Mouse (Mus musculus) monocyte, adult 2 months (primary cell): ENCODE measurements around the gene Dock6.
A peak's percentile ranks its signal among the peaks of the same experiment; 100 is the strongest.
"Not testable (repeated sequence)": the region's sequence is repeated elsewhere in the genome, so short reads cannot be mapped to it uniquely, and the experiment has no call there.

Experiments
- DNase-seq, 2 experiments: peaks; one replicate each; pipeline ENCODE4 v3.0.0; 2022; ENCODE audit warnings: low spot score in 2 of 2, low read depth in 1 of 2

Gene Dock6

DNA sequence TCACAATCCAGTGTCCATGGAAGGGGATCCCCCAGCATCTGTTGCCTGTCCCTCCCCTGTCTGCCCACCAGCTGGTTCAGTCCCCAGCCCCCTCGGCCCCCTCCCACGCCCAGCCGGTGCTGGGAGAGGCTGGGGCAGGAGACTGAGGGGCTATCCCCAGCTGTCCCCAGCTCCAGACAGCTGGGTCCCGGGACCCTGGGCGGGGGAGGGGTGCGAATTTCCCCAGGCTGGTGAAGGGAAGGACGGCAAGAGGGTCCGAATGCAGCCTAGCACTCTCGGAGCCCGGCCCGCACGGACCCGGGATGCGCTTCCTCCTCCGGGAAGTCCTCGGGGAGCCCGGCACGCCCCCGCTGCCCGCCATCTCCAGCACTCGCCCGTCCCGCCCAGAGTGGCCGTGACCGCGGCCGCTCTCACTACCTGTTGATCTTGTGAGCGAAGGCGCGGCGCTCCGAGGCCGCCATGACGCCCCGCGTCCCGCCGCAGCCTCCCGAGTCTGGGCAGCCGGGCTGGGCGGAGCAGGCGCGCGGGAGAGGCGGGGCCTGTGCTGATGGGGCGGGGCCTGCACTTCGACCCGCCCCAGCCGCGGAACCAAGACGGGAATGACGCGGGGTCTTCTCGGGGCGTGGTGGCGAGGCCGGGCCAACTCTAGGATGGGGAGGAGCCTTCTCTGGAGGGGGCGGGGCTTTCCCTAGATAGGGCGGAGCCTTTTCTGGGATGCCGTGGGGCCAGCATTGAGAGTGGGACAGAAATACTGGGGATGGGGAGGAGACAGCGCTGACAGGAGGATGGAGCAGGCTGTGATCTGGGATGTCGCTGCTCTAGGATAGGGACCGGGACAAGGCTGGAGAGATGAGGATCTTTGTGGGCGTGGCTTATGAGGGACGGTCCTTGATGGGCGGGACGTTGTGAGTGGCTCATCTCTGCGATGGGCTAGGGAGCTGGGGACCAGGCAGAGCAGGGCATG is at the start of gene Dock6:
Gene Dock6, minus strand, starts transcription at position 508 of the 964 bp plus-strand sequence.
- DNase-seq, result peak; percentile 66 to 72

DNA sequence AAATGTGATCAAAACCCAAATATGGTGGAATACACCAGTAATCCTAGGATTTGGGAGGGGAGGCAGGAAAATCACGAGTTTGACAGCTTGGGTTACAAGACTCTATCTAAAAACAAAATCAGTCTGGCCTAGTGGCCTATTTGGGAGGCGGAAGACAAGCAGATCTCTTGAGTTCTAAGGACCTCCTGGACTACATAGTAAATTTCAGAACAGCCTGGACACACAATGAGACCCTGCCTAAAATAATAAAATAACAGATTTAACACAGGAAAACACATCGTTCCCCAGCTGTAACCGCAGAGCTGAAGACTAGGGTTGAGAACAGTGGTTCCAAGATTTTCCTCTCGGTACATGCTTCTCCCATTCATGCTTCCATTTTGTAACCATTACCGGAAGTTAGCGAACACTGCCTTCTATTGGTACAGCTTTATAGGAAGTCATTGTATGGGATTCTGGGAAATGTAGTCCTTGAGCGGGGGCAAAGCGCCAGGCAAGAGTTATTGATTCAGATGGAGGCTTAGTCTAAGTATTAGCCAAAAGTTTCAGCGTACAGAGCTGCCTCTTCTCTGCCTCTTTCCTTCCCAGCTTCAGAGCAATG is 48.9 kb upstream of the Dock6 start:
- DNase-seq, result peak in 1 of 2 experiments; percentile 11

DNA sequence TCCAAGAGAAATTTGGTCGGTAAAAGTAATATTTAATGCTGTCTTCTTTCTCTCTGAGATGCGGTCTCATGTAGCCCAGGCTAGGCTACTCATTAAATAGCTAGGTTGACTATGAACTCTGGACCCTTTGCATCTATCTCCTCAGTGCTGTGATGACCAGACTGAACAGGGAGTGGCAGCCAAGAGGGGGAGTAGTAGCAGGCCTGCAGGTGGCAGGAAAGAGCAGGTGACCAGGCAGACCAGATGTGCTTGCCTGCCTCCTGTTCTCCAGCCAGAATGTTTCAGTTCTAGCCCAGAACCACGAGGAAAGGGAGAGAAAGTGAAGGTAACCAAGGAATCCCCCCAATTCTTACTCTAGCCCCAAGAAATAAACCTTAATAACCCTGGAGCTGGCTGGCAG is 36.8 kb upstream of the Dock6 start:
- no peak for DNase-seq

DNA sequence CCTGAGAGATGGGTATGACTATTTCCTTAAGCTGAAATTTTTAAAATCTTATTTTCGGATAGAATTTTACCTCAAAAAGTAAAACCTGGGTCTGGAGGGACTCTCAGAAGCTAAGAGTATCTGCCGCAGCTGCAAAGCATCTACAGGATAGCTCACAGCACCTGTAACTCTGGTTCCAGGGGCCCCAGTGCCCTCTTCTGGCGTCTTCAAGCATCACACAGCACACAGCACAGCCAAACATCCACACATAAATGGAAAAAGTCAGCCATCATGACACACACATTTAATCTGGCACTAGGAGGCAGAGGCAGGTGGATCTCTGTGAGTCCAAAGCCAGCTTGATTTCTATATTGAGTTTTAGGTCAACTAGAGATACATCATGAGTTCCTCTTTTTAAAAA is 24.2 kb upstream of the Dock6 start:
- no peak for DNase-seq

DNA sequence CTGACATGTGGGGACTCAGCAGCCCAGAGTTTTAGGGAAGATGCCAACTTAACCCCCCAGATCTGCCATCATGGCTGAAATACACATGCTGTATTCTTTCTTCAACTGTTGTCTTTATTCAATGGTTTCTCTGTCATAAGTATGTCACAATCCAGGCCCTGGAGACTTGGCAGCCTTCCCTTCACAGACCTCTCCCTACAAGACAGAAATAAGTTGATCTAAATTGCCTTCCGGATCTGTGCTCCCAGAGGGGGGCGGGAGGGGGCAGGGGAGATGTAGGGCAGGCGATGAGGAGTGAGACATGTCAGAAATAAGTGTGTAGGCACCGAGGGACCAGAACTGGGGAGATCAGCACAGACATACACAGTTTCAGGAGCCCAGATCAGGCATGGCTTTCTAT is 19.8 kb upstream of the Dock6 start:
- no peak for DNase-seq

DNA sequence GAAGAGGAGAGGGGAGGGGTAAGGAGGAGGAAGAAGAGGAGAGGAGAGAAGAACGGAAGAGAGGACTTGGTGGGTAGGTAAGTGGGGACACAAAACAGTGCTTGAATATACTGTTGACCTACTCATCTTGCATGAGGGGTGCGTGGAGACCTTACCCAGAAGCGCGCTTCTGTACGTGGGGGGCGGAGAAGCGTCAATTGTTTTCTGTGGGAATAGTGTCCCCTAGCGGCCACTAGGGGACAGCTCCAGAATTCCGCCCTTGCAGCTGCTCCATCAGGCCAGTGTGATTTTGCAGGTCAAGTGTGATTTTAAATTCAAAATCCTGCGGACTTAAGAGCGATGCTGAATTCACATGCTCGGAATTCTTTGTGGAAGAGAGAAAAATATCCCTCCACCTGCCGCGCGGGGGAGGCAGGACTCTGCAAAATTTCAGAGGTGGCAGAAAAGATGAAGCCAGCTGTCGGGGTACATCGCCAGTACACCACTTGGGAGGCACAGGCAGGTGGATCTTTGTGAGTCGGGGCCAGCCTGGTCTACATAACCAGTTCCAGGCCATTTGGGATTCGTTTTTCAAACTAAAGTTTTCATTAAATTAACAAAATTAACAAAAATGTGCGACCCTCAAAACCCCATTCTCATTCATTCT is 18.6 kb upstream of the Dock6 start:
- no peak for DNase-seq

DNA sequence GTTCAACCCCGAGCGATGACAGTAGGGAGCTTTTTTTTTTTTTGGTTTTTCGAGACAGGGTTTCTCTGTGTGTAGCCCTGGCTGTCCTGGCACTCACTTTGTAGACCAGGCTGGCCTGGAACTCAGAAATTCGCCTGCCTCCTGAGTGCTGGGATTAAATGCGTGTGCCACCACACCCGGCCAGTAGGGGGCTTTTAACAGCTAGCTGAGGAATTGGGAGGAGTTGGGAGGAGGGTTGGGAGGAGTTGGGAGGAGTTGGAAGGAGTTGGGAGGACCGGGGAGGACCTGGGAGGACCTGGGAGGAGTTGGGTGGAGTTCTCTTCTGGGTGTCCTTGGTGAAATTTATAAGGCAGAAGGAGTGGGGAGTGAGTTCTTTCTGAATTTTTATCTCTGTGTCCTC is 16.9 kb upstream of the Dock6 start:
- DNase-seq, result not testable (repeated sequence)

DNA sequence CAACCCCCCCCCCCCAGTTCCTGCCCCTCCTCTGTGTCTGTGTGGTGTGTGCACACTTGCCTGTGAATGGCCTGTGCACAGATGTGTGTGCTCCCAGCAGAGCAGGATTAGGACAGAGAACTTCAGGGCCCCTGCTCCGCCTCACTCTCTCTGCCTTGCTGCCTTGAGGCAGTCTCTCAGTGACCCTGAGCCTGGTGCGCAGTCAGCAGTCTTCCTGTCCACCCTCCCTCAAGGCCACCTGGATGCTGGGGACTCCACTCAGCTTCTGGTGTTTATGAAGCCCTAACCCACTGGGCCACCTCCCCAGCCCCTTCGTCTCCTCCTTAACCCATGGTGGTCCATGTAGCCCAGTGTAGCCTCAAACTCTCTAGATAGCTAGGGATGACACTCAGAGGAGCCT is 15.3 kb upstream of the Dock6 start:
- no peak for DNase-seq

DNA sequence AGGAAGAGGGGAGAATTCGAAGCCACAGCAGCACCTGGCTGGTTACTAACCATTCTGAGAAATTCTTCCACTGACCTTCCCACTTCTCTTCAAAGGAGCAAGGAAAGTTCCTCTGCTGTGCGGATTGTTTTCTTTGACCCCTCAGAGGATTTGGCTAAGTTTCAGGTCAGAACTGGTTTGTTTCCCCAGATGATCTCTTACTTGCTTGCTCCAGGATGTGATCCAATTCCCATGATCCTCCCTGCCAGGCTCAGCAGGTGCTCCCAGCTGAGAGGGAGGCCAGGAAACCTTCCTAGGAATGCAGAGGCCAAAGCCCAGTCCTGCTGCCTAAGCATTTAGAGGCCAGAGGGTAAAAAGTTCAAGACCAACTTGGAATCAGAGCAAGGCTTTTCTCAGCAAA is 14.2 kb upstream of the Dock6 start:
- DNase-seq, result no peak

DNA sequence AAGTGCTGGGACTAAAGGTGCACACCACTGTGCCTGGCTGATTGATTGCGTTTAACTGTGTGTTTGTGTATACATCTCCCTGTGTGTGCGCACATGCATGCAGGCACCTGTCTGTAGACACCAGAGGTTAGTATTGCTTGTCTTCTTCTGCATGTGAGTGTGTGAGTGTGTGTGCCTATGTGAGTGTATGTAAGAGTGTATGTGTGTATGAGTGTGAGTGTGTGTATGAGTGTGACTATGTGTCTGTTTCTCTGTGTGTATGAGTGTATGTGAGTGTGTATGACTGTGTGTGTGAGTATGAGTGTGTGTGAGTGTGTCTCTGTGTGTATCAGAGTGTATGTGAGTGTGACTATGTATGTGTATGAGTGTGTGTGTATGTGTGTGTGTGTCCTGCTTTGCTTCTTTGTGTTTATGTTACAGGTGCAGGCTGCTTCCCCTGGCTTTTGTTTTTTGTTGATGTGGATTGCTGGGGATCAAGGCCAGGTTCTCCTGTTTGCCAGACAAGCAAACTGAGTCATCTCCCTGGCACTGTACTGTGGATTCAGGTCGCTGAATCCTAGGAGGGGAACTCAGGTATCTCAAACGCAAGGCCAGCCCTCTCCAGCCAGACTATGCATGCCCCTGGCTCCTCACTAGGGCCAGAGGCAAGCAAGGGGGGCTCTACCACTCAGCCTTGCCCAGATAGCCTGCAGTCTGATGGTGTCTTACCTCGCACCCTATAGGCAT is 13.4 kb upstream of the Dock6 start:
- no peak for DNase-seq

DNA sequence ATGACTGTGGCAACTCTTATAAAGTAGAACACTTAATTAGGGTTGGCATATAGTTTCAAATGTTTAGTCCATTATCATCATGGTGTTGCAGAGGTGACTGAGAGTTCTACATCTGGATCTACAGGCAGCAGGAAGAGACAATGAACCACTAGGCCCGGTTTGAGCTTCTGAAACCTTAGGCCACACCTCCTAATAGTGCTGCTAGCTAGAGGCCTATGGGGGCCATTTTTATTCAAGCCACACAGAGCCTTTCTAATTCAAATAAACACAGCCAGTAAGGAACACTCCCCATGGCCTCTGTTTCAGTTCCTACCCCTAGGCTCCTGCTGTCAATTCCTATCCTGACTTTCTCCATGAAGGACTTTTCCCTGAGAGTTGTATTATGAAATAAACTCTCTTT is 9.7 kb upstream of the Dock6 start:
- no peak for DNase-seq

DNA sequence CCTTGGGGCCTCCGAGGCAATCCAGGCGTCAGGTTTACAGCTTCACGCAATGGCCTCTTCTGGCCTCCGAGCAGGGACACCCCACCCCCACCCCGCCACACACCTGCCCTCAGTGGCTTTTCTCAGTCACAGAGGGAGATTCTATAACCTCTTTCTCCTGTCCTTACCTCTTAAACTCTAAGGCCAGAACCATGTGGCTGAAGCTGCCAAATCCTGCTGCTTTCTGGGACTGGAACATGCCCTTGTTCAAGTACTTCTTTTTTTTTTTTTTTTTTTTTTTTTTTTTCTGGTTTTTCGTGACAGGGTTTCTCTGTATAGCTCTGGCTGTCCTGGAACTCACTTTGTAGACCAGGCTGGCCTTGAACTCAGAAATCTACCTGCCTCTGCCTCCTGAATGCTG is 7.9 kb upstream of the Dock6 start:
- not testable (repeated sequence) for DNase-seq

DNA sequence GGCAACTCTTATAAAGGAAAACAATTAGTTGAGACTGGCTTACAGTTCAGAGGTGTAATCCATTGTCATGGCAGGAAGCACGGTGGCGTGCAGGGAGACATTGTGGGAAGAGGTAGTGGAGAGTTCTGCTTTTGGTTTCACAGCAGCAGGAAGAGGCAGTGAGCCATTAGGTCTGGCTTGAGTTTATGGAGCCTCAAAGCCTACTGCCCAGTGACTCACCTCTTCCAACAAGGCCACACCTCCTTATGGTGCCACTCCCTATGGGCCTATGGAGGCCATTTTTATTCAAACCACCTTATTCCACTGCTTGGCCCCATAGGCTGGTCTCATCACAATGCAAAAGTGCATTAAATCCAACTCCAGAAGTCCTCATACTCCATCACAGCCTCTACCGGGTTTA is 7.2 kb upstream of the Dock6 start:
- no peak for DNase-seq

DNA sequence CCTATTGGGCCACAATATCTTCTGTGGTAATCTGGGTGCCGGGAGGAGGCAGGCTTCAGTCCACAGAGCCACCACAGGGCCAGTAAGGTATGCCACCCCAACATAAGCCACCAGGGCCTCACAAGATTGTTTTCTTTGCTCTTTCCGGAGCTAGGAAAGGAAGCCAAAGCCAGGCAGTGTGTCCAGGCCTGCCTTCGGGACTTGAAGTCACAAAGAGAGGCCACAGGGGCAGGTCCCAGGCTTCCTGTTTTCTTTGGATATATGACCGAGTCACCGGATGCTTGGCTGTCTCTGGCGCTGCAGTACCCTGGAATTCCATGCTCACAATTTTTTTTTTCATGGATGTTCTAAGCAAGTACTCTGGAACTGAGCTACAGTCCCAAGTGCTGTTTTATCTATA is 5.6 kb upstream of the Dock6 start:
- DNase-seq, result no peak

DNA sequence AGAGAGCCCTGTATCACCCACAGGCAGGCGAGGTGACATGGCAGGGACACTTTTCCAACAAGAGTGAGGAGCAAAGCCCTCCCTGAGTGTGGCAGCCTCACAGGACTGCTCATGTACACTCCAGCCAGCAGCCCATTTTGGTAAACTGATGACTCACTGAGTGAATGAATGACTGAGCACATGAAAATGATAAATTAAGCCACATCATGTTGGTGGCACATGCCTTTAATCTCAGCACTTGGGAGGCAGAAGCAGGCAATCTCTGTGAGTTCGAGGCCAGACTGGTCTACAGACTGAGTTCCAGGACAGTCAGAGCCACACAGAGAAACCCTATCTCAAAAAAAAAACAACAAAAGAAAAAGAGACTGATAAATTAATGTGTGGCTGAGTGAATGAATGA is 5.1 kb upstream of the Dock6 start:
- no peak for DNase-seq

DNA sequence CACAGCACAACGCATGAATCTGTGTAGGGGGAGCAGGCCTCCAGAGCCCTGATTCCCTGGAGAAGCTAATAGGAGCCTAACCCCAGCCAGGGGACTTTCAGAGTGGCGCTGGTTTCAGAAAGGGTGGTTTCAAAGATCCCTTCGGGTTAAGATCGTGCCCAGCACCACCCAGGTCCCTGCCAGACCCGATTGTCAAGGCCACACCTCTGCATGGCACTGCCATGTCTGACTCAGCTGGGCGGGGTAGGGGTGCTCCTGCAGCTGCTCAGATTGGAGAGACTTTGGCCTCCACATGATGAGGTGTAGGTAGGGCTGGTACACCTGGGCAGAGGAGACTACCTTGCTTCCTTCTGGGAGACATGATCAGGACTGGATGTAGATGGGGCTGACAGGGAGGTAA is 2.5 kb upstream of the Dock6 start:
- DNase-seq, result no peak

DNA sequence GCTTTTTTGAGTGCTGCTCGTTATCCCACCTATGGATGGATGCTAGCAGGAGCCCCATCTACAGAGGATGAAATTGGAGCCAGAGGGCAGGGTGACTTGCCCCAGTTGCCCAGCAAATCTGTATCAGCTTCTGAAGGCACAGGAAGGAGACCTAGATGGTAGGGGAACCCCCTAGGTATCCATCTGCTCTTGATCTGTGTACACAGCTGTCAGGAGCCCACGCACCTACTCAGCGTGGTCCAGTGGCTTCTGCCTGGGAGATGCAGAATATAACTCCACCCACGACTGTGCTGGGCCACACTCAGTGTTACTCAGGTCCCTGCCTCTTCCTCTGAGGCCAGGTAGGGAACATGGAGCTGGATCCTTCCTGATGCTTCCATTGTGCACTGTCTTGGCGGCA is 1.5 kb upstream of the Dock6 start:
- DNase-seq, result no peak

DNA sequence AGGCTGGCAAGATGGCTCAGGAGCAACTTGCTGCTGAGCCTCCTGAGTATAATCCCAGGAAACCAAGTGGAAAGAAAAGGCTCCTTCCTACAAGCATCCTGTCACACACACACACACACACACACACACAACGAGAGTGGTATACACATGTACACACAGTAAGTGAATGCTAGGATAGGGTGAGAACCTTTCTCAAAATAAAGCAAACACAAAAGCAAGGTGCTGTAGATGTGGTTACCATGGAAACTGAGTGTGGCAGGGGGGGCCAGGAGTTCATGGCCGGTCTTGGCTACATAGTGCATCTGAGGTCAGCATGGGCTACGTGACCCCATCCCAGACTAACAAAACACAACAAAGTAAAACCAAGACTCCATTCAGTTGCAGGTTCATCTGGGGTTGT is 1.4 kb downstream of the Dock6 start:
- no peak for DNase-seq

DNA sequence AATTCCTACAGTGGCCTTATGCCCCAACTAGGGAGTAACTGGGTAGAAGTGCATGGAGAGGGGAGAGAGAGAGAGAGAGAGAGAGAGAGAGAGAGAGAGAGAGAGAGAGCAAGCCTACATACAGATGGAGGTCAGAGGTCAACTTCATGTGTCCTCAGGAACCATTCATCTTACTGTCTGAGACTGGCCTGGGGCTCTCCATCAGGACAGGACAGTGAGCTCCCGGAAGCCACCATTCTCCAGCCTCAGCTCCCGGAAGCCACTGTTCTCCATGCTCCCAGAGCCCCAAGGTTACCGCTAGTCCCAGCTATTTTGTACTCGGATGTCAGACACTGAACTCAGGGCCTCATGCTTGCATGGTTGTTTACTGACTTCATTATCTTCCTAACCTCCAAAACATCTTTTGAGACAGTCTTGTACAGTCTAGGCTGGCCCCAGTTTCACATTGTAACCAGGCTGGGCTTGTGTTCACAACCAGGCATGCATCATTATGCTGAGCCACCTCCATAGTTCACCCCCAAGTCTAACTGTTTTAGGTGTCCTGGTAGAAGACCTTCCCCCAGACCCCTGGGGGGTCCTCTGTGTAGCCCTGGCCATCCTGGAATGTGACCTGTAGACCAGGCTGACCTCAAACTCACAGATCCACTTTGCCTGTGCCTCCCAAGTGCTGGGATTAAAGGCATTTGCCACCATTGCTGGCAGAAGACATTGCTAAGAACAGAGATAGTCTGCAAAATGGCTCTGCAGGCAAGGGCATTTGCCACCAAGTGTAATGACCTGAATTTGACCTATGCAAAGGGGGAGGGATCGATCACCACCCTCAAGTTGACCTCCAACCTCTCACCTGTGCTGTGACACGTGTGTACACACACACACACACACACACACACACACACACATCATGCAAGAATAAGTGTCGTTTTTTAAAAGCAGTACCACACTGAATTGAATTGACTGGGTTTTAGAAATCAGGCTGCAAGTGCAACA is 2.5 kb downstream of the Dock6 start:
- DNase-seq, result no peak

DNA sequence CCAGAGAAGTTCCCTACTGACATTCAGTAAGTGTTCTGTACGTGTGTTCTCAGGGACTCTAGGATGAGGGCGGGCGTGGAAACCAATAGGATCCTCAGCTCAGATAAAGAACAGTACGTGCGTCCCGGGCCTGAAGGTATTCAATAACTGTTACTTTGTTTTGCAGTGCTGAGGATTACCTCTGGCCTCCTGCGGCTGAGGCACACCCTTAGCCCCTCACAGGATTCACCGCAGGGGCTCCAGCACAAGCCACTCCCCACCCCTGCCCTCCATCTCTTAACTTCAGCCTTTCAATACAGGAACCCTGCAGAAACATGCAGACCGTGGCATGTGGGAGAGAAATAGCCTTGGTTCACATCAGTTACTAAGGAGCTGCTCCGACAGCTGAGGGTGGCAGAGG is 4.5 kb downstream of the Dock6 start:
- DNase-seq, result no peak
